Mouse (Mus musculus) MEL (cell line): Measurements from ENCODE around the gene Sri. TPM values are rescaled to one million over a fixed set of nuclear protein-coding genes. Genes with fewer than 3 reads are reported as not detected.

Experiments
- DNase-seq: peaks from one replicate; pipeline ENCODE4 v3.0.0; 2011; ENCODE audit warnings: low read depth, low spot score
- H3K27ac ChIP-seq: 2 replicates; pipeline ENCODE4 v1.5.1; 2012; ENCODE audit warnings: low read depth, mild to moderate bottlenecking, control low read depth, low read length, moderate library complexity; ENCODE audit not compliant: control insufficient read depth
- H3K27me3 ChIP-seq, 2 experiments: fragments of 150-350 bp in 1 of 2; sonication (generic) in 1 of 2; 2 replicates each; pipeline ENCODE4 v1.6.1; 2012; ENCODE audit warnings: low read length in 2 of 2, mild to moderate bottlenecking in 2 of 2, improper control_type of control experiment in 1 of 2, moderate library complexity in 1 of 2; ENCODE audit not compliant: insufficient read depth in 2 of 2, control insufficient read depth in 1 of 2
- H3K36me3 ChIP-seq, 2 experiments: 2 replicates each; pipeline ENCODE4 v1.6.1; 2012 to 2014; ENCODE audit warnings: low read length in 2 of 2, improper control_type of control experiment in 1 of 2, inconsistent platforms in 1 of 2, mild to moderate bottlenecking in 1 of 2; ENCODE audit not compliant: insufficient read depth in 2 of 2, control insufficient read depth in 1 of 2
- H3K4me1 ChIP-seq, 2 experiments: fragments of 150-350 bp in 1 of 2; sonication (generic) in 1 of 2; 2 replicates each; pipeline ENCODE4 v1.6.1; 2012; ENCODE audit warnings: low read length in 2 of 2, improper control_type of control experiment in 1 of 2, mild to moderate bottlenecking in 1 of 2; ENCODE audit not compliant: insufficient read depth in 2 of 2, control insufficient read depth in 1 of 2
- H3K4me3 ChIP-seq, 2 experiments: fragments of 150-350 bp in 1 of 2; sonication (generic) in 1 of 2; 2 replicates each; pipeline ENCODE4 v1.5.1; 2012; ENCODE audit warnings: low read depth in 2 of 2, low read length in 2 of 2, mild to moderate bottlenecking in 2 of 2, moderate library complexity in 2 of 2, control low read depth in 1 of 2, improper control_type of control experiment in 1 of 2; ENCODE audit not compliant: control insufficient read depth in 1 of 2, insufficient read depth in 1 of 2
- H3K79me2 ChIP-seq: 2 replicates; pipeline ENCODE4 v1.6.1; 2012; ENCODE audit warnings: mild to moderate bottlenecking, low read length, moderate library complexity; ENCODE audit not compliant: control insufficient read depth, poor library complexity, insufficient read depth
- H3K9ac ChIP-seq: 2 replicates; pipeline ENCODE4 v1.6.1; 2012; ENCODE audit warnings: low read depth, mild to moderate bottlenecking, control low read depth, low read length, moderate library complexity; ENCODE audit not compliant: control insufficient read depth, poor library complexity, severe bottlenecking
- H3K9me3 ChIP-seq: fragments of 150-350 bp; sonication (generic); replicated peaks from 2 replicates; pipeline ENCODE4 v1.6.1; 2012; ENCODE audit warnings: mild to moderate bottlenecking, low read length, improper control_type of control experiment, moderate library complexity; ENCODE audit not compliant: insufficient read depth
- BHLHE40 ChIP-seq: IDR thresholded peaks from 2 replicates; pipeline ENCODE4 v1.6.1; 2012; ENCODE audit warnings: low read depth, mild to moderate bottlenecking, inconsistent platforms, low read length, improper control_type of control experiment, borderline replicate concordance
- CHD2 ChIP-seq: IDR thresholded peaks from 2 replicates; pipeline ENCODE4 v1.6.1; 2011; ENCODE audit warnings: low read length, improper control_type of control experiment
- CTCF ChIP-seq, 3 experiments: IDR thresholded peaks in 2 of 3; conservative IDR thresholded peaks in 1 of 3; 2 replicates each; pipeline ENCODE4 v1.5.1; 2011 to 2012; ENCODE audit warnings: low read length in 3 of 3, low read depth in 2 of 3, mild to moderate bottlenecking in 2 of 3, improper control_type of control experiment in 1 of 3, inconsistent platforms in 1 of 3, mixed read lengths in 1 of 3, moderate library complexity in 1 of 3; ENCODE audit not compliant: control insufficient read depth in 1 of 3, insufficient read depth in 1 of 3, poor library complexity in 1 of 3, severe bottlenecking in 1 of 3
- ELF1 ChIP-seq: IDR thresholded peaks from 2 replicates; pipeline ENCODE4 v1.6.1; 2014; ENCODE audit warnings: low read depth, mild to moderate bottlenecking, inconsistent platforms, low read length, improper control_type of control experiment, moderate library complexity
- GABPA ChIP-seq: IDR thresholded peaks from 2 replicates; pipeline ENCODE4 v1.6.1; 2012; ENCODE audit warnings: low read depth, mild to moderate bottlenecking, inconsistent platforms, low read length, improper control_type of control experiment, moderate library complexity
- HCFC1 ChIP-seq: IDR thresholded peaks from 2 replicates; pipeline ENCODE4 v1.6.1; 2012; ENCODE audit warnings: low read depth, mild to moderate bottlenecking, inconsistent platforms, low read length, improper control_type of control experiment, moderate library complexity
- JUND ChIP-seq: IDR thresholded peaks from 2 replicates; pipeline ENCODE4 v1.6.1; 2011; ENCODE audit warnings: low read depth, mild to moderate bottlenecking, improper control_type of control experiment, low read length
- MAZ ChIP-seq: IDR thresholded peaks from 2 replicates; pipeline ENCODE4 v1.6.1; 2012; ENCODE audit warnings: low read depth, mild to moderate bottlenecking, inconsistent platforms, low read length, improper control_type of control experiment
- MXI1 ChIP-seq: IDR thresholded peaks from 2 replicates; pipeline ENCODE4 v1.6.1; 2011; ENCODE audit warnings: mild to moderate bottlenecking, low read depth, low read length, improper control_type of control experiment
- MYC ChIP-seq: IDR thresholded peaks from 2 replicates; pipeline ENCODE4 v1.6.1; 2011; ENCODE audit warnings: low read depth, mild to moderate bottlenecking, low read length, improper control_type of control experiment, moderate library complexity
- NRF1 ChIP-seq: IDR thresholded peaks from 2 replicates; pipeline ENCODE4 v1.6.1; 2014; ENCODE audit warnings: low read depth, mild to moderate bottlenecking, inconsistent platforms, low read length, improper control_type of control experiment, moderate library complexity; ENCODE audit not compliant: poor library complexity, insufficient read depth, severe bottlenecking
- POLR2AphosphoS2 ChIP-seq: IDR thresholded peaks from 2 replicates; pipeline ENCODE4 v1.6.1; 2011; ENCODE audit warnings: low read length, improper control_type of control experiment
- RCOR1 ChIP-seq: IDR thresholded peaks from 2 replicates; pipeline ENCODE4 v1.6.1; 2012; ENCODE audit warnings: low read depth, mild to moderate bottlenecking, inconsistent platforms, low read length, improper control_type of control experiment
- TAL1 ChIP-seq: IDR thresholded peaks from 2 replicates; pipeline ENCODE4 v1.6.1; 2012; ENCODE audit warnings: mild to moderate bottlenecking, inconsistent platforms, low read length, moderate library complexity, mixed read lengths
- TBP ChIP-seq: IDR thresholded peaks from 2 replicates; pipeline ENCODE4 v1.8.0; 2011; ENCODE audit warnings: low read depth, low read length, improper control_type of control experiment
- USF1 ChIP-seq: IDR thresholded peaks from 2 replicates; pipeline ENCODE4 v1.6.1; 2014; ENCODE audit warnings: low read depth, mild to moderate bottlenecking, inconsistent platforms, low read length, improper control_type of control experiment, moderate library complexity
- USF2 ChIP-seq, 2 experiments: IDR thresholded peaks; 2 replicates each; pipeline ENCODE4 v1.6.1; 2011 to 2012; ENCODE audit warnings: improper control_type of control experiment in 2 of 2, low read length in 2 of 2, borderline replicate concordance in 1 of 2, inconsistent platforms in 1 of 2, low read depth in 1 of 2, mild to moderate bottlenecking in 1 of 2; ENCODE audit not compliant: insufficient read depth in 1 of 2
- ZC3H11A ChIP-seq: IDR thresholded peaks from 2 replicates; pipeline ENCODE4 v1.6.1; 2012; ENCODE audit warnings: low read depth, mild to moderate bottlenecking, inconsistent platforms, low read length, improper control_type of control experiment
- polyA plus RNA-seq, 2 experiments: library from polyadenylated mRNA; stranded (reverse) in 1 of 2; unstranded in 1 of 2; fragments of >175 nt in 1 of 2; fragments of >200 nt in 1 of 2; gene quantifications; 2 replicates each; pipeline versions ENCODE4 v1.2.1 to v1.2.4; 2012; ENCODE audit warnings: low replicate concordance in 2 of 2, low read depth in 1 of 2; ENCODE audit not compliant: insufficient read length in 2 of 2, insufficient read depth in 1 of 2, missing spikeins in 1 of 2
- total RNA-seq: library from RNA; depleted of rRNA; stranded (reverse); fragments of 300-350 nt; gene quantifications from 2 replicates; pipeline ENCODE4 v1.2.3, GENCODE M21; 2012

The Sri gene
- total and polyA plus RNA-seq, 3 experiments, result 115 to 124 TPM; not detected in 1

- no peak overlapping the region for H3K9ac ChIP-seq
- H3K4me3 ChIP-seq, result no peak overlapping the region
- H3K9me3 ChIP-seq, result no peaks in the 10 kb centered on the region
- H3K27me3 ChIP-seq, result no peaks in the 10 kb centered on the region
- H3K4me1 ChIP-seq, result peaks cover 0 to 3% of the 10 kb centered on the region in 2 experiments; a peak in 1 of 4 replicates
- no peak for DNase-seq
- no peak overlapping the region for H3K27ac ChIP-seq
- no peak for TF ChIP-seq USF1
- no peak for TF ChIP-seq MYC
- TF ChIP-seq POLR2AphosphoS2, result no peak
- TF ChIP-seq CTCF (IDR thresholded peaks at IDR 0.05 in 2 of 3, conservative IDR thresholded peaks at IDR 0.05 in 1 of 3; ENCODE audit: control insufficient read depth in 1 of 3, insufficient read depth in 1 of 3, low read depth in 2 of 3, low read length in 3 of 3, poor library complexity in 1 of 3, severe bottlenecking in 1 of 3), result no peak
- TF ChIP-seq CHD2, result no peak
- no peak for TF ChIP-seq RCOR1
- TF ChIP-seq NRF1, result no peak
- TF ChIP-seq MAZ, result no peak
- H3K36me3 ChIP-seq, result no peaks in the 10 kb centered on the region
- no peaks in the 10 kb centered on the region for H3K79me2 ChIP-seq
Observed at GRCm38 (mm10) chr5:7997086-7997485, 48.8 kb upstream of the Sri start.

- H3K36me3 ChIP-seq, result no peaks in the 10 kb centered on the region
- no peaks in the 10 kb centered on the region for H3K9me3 ChIP-seq
- H3K9ac ChIP-seq, result no peak overlapping the region
- no peaks in the 10 kb centered on the region for H3K4me1 ChIP-seq
- no peaks in the 10 kb centered on the region for H3K79me2 ChIP-seq
- H3K27ac ChIP-seq, result no peak overlapping the region
- no peak overlapping the region for H3K4me3 ChIP-seq
- no peak for DNase-seq
- TF ChIP-seq GABPA, result no peak
- TF ChIP-seq USF2 (IDR thresholded peaks at IDR 0.05; ENCODE audit: borderline replicate concordance in 1 of 2, insufficient read depth in 1 of 2, low read depth in 1 of 2, low read length in 2 of 2), result no peak
- no peak for TF ChIP-seq ZC3H11A
- no peak for TF ChIP-seq POLR2AphosphoS2
- no peak for TF ChIP-seq HCFC1
- TF ChIP-seq ELF1, result no peak
- TF ChIP-seq TAL1, result no peak
- TF ChIP-seq JUND, result no peak
- TF ChIP-seq BHLHE40, result no peak
- no peak for TF ChIP-seq RCOR1
- TF ChIP-seq TBP, result no peak
- no peak for TF ChIP-seq CHD2
- no peak for TF ChIP-seq MXI1
- no peaks in the 10 kb centered on the region for H3K27me3 ChIP-seq
Observed at GRCm38 (mm10) chr5:8000466-8000865, 45.4 kb upstream of the Sri start.
